Comparison of ENCODE assay signal across 16 mouse cellular contexts in genomic region chr15:7081795-7082194, GRCm38 (mm10). TPM values are rescaled to one million over a fixed set of nuclear protein-coding genes. Genes with fewer than 3 reads are reported as not detected.
DNase-seq lines count a peak whose midpoint lies in the region; ATAC-seq and TF ChIP-seq lines count a peak whose summit lies in the region.
"Had no signal": no experiment of that assay in that cellular context is flagged by ENCODE, and none has a peak within 500 bp of the region (broad histone marks: within the 10 kb centered on the region; RNA-seq: fewer than 3 reads in every experiment).

No protein-coding gene starts in this region.

- H3K4me3 ChIP-seq in heart, embryonic 14.5 days (ENCODE audit: control insufficient read depth in 1 of 2, insufficient read depth in 1 of 2, low read depth in 1 of 2, low read length in 2 of 2), result no peak overlapping the region
- no peak overlapping the region for H3K4me3 ChIP-seq in liver, embryonic 16.5 days (ENCODE audit: low read depth, low read length)
- no peak overlapping the region for H3K4me3 ChIP-seq in liver, embryonic 12.5 days
- H3K4me3 ChIP-seq in ES-Bruce4 (ENCODE audit: low read depth, low read length) (peak overlapping the region; percentile 3; the same call in 1 of the 2 replicates), ES-E14 (ENCODE audit: insufficient read depth in 1 of 2, low read depth in 1 of 2, low read length in 2 of 2, poor library complexity in 1 of 2, severe bottlenecking in 1 of 2) (peak overlapping the region; percentile 19 to 27; a peak in 2 of 4 replicates)
- no peak overlapping the region for H3K4me3 ChIP-seq in left cerebral cortex, adult 2 months
- H3K4me3 ChIP-seq: myocyte had no signal

- intact Hi-C loops in heart, postnatal 25 days (cut with DNase I), result no loop called here
- intact Hi-C loops in left cerebral cortex, adult 2 months (cut with DNase I), result no loop called here

- no peaks in the 10 kb centered on the region for H3K36me3 ChIP-seq in heart, embryonic 14.5 days (ENCODE audit: control insufficient read depth, insufficient read depth, low read length)
- no peaks in the 10 kb centered on the region for H3K36me3 ChIP-seq in liver, embryonic 16.5 days (ENCODE audit: control insufficient read depth, insufficient read depth)
- no peaks in the 10 kb centered on the region for H3K36me3 ChIP-seq in liver, embryonic 12.5 days
- H3K36me3 ChIP-seq in ES-Bruce4 (ENCODE audit: control insufficient read depth, insufficient read depth, low read length, poor library complexity, severe bottlenecking) (no peaks in the 10 kb centered on the region), ES-E14 (ENCODE audit: control insufficient read depth, insufficient read depth, low read length, poor library complexity, severe bottlenecking) (no peaks in the 10 kb centered on the region)

- peaks cover 9 to 14% of the 10 kb centered on the region in 2 experiments; a peak in 3 of 4 replicates for H3K4me1 ChIP-seq in heart, embryonic 14.5 days (ENCODE audit: control insufficient read depth in 2 of 2, insufficient read depth in 2 of 2, low read length in 2 of 2)
- H3K4me1 ChIP-seq in liver, embryonic 16.5 days (ENCODE audit: control insufficient read depth, low read depth, low read length), result no peaks in the 10 kb centered on the region; the same call in 1 of the 2 replicates
- H3K4me1 ChIP-seq in liver, embryonic 12.5 days, result peaks cover 4% of the 10 kb centered on the region; the same call in 1 of the 2 replicates
- H3K4me1 ChIP-seq in ES-Bruce4 (ENCODE audit: control insufficient read depth, insufficient read depth, low read length) (peaks cover 6% of the 10 kb centered on the region), ES-E14 (ENCODE audit: control insufficient read depth in 2 of 2, insufficient read depth in 2 of 2, low read length in 2 of 2, poor library complexity in 1 of 2) (peaks cover 17 to 26% of the 10 kb centered on the region in 2 experiments)

- ATAC-seq in heart, embryonic 14.5 days (ENCODE audit: insufficient number of reproducible peaks, insufficient read depth, low FRiP score, low read depth), result no peak
- no peak for ATAC-seq in liver, embryonic 16.5 days (ENCODE audit: low read depth)
- no peak for ATAC-seq in liver, embryonic 12.5 days
- ATAC-seq: CD4-positive, CD25-positive, alpha-beta regulatory T cell, adult 4 months had no signal

- DNase-seq in heart, postnatal 25 days (ENCODE audit: low spot score), result no peak
- peak; percentile 91 for DNase-seq in ES-E14 (ENCODE audit: low read depth, low spot score)
- DNase-seq in left cerebral cortex, adult 2 months (ENCODE audit: extremely low spot score in 1 of 2, low spot score in 2 of 2), result no peak
- no peak for DNase-seq in right cerebral cortex, adult 2 months (ENCODE audit: low spot score in 2 of 2)
- DNase-seq: cerebellum, postnatal 10 days; kidney, adult 2 months; layer of hippocampus, adult 9-11 months; liver; lung, postnatal 14 days; thymus, postnatal 36 days had no signal

- no peak for TF ChIP-seq POLR2A in ES-Bruce4 (IDR thresholded peaks at IDR 0.05; ENCODE audit: insufficient read depth, low read length)

- peak; percentile 85 for TF ChIP-seq EP300 in ES-Bruce4 (IDR thresholded peaks at IDR 0.05; ENCODE audit: insufficient read depth, low read depth, low read length)

- WGBS in heart, embryonic 14.5 days, result 21% methylated on average over 15 of the region's 15 CpGs
- WGBS in liver, embryonic 16.5 days (ENCODE audit: insufficient replicate concordance), result 40% methylated on average over 15 of the region's 15 CpGs
- 33% methylated on average over 15 of the region's 15 CpGs for WGBS in liver, embryonic 12.5 days (ENCODE audit: insufficient replicate concordance)

- peak overlapping the region; percentile 53 for H3K4me2 ChIP-seq in heart, embryonic 14.5 days (ENCODE audit: low read length)
- 0 out of 2 replicates have a peak overlapping the region, but pooled peaks have one; percentile 1 for H3K4me2 ChIP-seq in liver, embryonic 16.5 days (ENCODE audit: low read depth, low read length)
- H3K4me2 ChIP-seq in liver, embryonic 12.5 days, result no peak overlapping the region

- H3K9me3 ChIP-seq in heart, embryonic 14.5 days (ENCODE audit: control insufficient read depth, low read length), result no peaks in the 10 kb centered on the region
- no peaks in the 10 kb centered on the region for H3K9me3 ChIP-seq in liver, embryonic 16.5 days (replicated peaks; ENCODE audit: control insufficient read depth, low read length)
- no peaks in the 10 kb centered on the region for H3K9me3 ChIP-seq in liver, embryonic 12.5 days (replicated peaks)
- no peaks in the 10 kb centered on the region for H3K9me3 ChIP-seq in ES-Bruce4 (replicated peaks; ENCODE audit: control insufficient read depth, insufficient read depth, low read length, poor library complexity, severe bottlenecking)
- no peaks in the 10 kb centered on the region for H3K9me3 ChIP-seq in ES-E14 (ENCODE audit: control insufficient read depth, insufficient read depth, low read depth, low read length)

- in situ Hi-C loops in ES-E14 (cut with MboI; ENCODE audit: low sequenced_read_pairs in 2 of 2, unreplicated experiment in 2 of 2), result no loop called here

- no peak for TF ChIP-seq CTCF in ES-Bruce4 (IDR thresholded peaks at IDR 0.05; ENCODE audit: low read depth, low read length)
- no peak for TF ChIP-seq CTCF in left cerebral cortex, adult 2 months (IDR thresholded peaks at IDR 0.05)

- no peak overlapping the region for H3K27ac ChIP-seq in heart, embryonic 14.5 days (replicated peaks in 1 of 2; ENCODE audit: control insufficient read depth in 1 of 2, insufficient read depth in 1 of 2, low read depth in 2 of 2, low read length in 2 of 2)
- H3K27ac ChIP-seq in liver, embryonic 16.5 days (ENCODE audit: low read length), result no peak overlapping the region
- H3K27ac ChIP-seq in liver, embryonic 12.5 days, result no peak overlapping the region
- H3K27ac ChIP-seq in ES-Bruce4 (ENCODE audit: insufficient read depth, low read length) (no peak overlapping the region; the same call in 1 of the 2 replicates), ES-E14 (ENCODE audit: insufficient read depth, low read depth, low read length, poor library complexity, severe bottlenecking) (no peak overlapping the region; the same call in 1 of the 2 replicates)
- H3K27ac ChIP-seq in left cerebral cortex, adult 2 months, result no peak overlapping the region

- H3K27me3 ChIP-seq in heart, embryonic 14.5 days (ENCODE audit: control insufficient read depth, insufficient read depth, low read length), result peaks cover 8% of the 10 kb centered on the region; the same call in 1 of the 2 replicates
- no peaks in the 10 kb centered on the region for H3K27me3 ChIP-seq in liver, embryonic 16.5 days (ENCODE audit: control insufficient read depth, insufficient read depth, low read depth, low read length)
- no peaks in the 10 kb centered on the region for H3K27me3 ChIP-seq in liver, embryonic 12.5 days (replicated peaks)
- H3K27me3 ChIP-seq in ES-Bruce4 (ENCODE audit: control insufficient read depth, insufficient read depth, low read length, poor library complexity, severe bottlenecking), result no peaks in the 10 kb centered on the region

- peak overlapping the region; percentile 36; the same call in 1 of the 2 replicates for H3K9ac ChIP-seq in heart, embryonic 14.5 days (ENCODE audit: low read length)
- no peak overlapping the region for H3K9ac ChIP-seq in liver, embryonic 16.5 days (ENCODE audit: low read depth, low read length)
- no peak overlapping the region for H3K9ac ChIP-seq in liver, embryonic 12.5 days
- H3K9ac ChIP-seq in ES-Bruce4 (ENCODE audit: low read depth, poor library complexity, severe bottlenecking), result no peak overlapping the region
- H3K9ac ChIP-seq in ES-E14 (ENCODE audit: insufficient read depth, low read depth, low read length, poor library complexity, severe bottlenecking), result peak overlapping the region; percentile 40; the same call in 1 of the 2 replicates

TF ChIP-seq in ES-E14, 5 proteins besides CTCF, POLR2A, EP300 and RAD21:
- TF ChIP-seq CHD2 (IDR thresholded peaks at IDR 0.05; ENCODE audit: low read depth, low read length) (0 out of 2 replicates have a peak, but pooled peaks have one; percentile 57), HCFC1 (IDR thresholded peaks at IDR 0.05; ENCODE audit: borderline replicate concordance, insufficient read depth, low read length) (no peak)

RNA-seq across cellular contexts. Expression of gene Lifr, which starts 8.6 kb away (rescaled TPM):
- 33.4 and 36.4 TPM in 2 replicates for polyA plus RNA-seq in heart, embryonic 14.5 days (2014; fragmentation: Nextera tagmentation; extraction: Ambion mirVana)
- total RNA-seq in heart, postnatal 25 days (2021), result 10 to 100 TPM; 53.8 to 63.4 TPM
- 29.1 and 33.6 TPM in 2 replicates for polyA plus RNA-seq in liver, embryonic 16.5 days (2015; fragmentation: Nextera tagmentation; extraction: Ambion mirVana)
- 19.8 and 24.9 TPM in 2 replicates for polyA plus RNA-seq in liver, embryonic 12.5 days (2016; fragmentation: Nextera tagmentation; extraction: Ambion mirVana)
- polyA plus RNA-seq in ES-Bruce4 (2011; ENCODE audit: insufficient read depth, insufficient read length, low read depth, missing spikeins), result 32.0 and 33.8 TPM in 2 replicates
- total RNA-seq in ES-E14 (2012; rRNA removed), result 89.3 and 99.9 TPM in 2 replicates
- 10 to 100 TPM; 47.8 to 56.1 TPM for total RNA-seq in left cerebral cortex, adult 2 months (2021)

Comparison
In these comparisons a context has a peak if more than half of its experiments do, and no peak if none do; other contexts are left out.
1. H3K4me3 ChIP-seq: peak in ES-Bruce4 (single experiment) and ES-E14 (2 of 2); none in heart, embryonic 14.5 days (0 of 2), liver, embryonic 16.5 days (single experiment), liver, embryonic 12.5 days (single experiment) and left cerebral cortex, adult 2 months (single experiment).
2. H3K9ac ChIP-seq: peak in heart, embryonic 14.5 days (single experiment) and ES-E14 (single experiment); none in liver, embryonic 16.5 days (single experiment), liver, embryonic 12.5 days (single experiment) and ES-Bruce4 (single experiment).